16 mouse cellular contexts compared by ENCODE assay signal in the genomic region with DNA sequence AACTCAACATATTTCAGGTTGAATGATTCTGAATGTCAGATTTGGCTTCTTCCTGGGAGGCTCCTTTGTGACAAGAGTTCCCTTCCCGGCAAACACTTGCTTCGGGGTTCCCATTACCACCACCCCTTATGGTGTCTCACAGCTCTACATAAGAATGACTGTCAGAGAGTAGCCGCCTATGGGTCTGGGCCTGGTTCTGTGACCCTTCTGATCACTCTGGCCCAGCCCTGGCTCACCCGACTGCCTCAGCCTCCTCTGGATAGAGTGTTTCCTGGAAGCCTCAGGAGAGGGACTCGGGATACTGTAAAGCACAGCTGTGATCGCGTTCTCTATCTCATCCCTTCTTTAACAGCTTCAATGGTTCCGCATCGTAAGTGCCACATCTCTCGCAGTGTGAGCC.
DNase-seq lines count a peak whose midpoint lies in the region; ATAC-seq lines count a peak whose summit lies in the region.
"Had no signal": no experiment of that assay in that cellular context is flagged by ENCODE, and none has a peak within 500 bp of the region (broad histone marks: within the 10 kb centered on the region; RNA-seq: fewer than 3 reads in every experiment).

No protein-coding gene starts in this region.

- ATAC-seq in cerebellum, adult (ENCODE audit: insufficient number of reproducible peaks, low FRiP score, low TSS enrichment) = peak; percentile 45; the same call in 1 of the 2 replicates
- 0 out of 2 replicates have a peak, but pooled peaks have one; percentile 32 for ATAC-seq in neural tube, embryonic 13.5 days (ENCODE audit: low read depth)
- ATAC-seq in neural tube, embryonic 15.5 days (ENCODE audit: low FRiP score) = no peak
- ATAC-seq in hindbrain, embryonic 14.5 days (ENCODE audit: low FRiP score) = peak; percentile 40; the same call in 1 of the 2 replicates

- no peaks in the 10 kb centered on the region for H3K27me3 ChIP-seq in neural tube, embryonic 13.5 days
- H3K27me3 ChIP-seq in neural tube, embryonic 15.5 days (replicated peaks) = no peaks in the 10 kb centered on the region
- H3K27me3 ChIP-seq in hindbrain, embryonic 14.5 days (ENCODE audit: control insufficient read depth, insufficient read depth, low read length) = no peaks in the 10 kb centered on the region

- no peak overlapping the region for H3K9ac ChIP-seq in neural tube, embryonic 13.5 days
- H3K9ac ChIP-seq in neural tube, embryonic 15.5 days (replicated peaks) = no peak overlapping the region
- H3K9ac ChIP-seq in hindbrain, embryonic 14.5 days = no peak overlapping the region
- H3K9ac ChIP-seq: lung, embryonic 14.5 days had no signal

- H3K4me1 ChIP-seq in neural tube, embryonic 13.5 days (replicated peaks) = peaks cover 15% of the 10 kb centered on the region; the same call in 1 of the 2 replicates
- H3K4me1 ChIP-seq in neural tube, embryonic 15.5 days = peaks cover 12% of the 10 kb centered on the region; the same call in 1 of the 2 replicates
- H3K4me1 ChIP-seq in hindbrain, embryonic 14.5 days (replicated peaks; ENCODE audit: control insufficient read depth, insufficient read depth, low read length) = no peaks in the 10 kb centered on the region; the same call in 1 of the 2 replicates
- H3K4me1 ChIP-seq: heart, embryonic 10.5 days had no signal

- no peak overlapping the region for H3K27ac ChIP-seq in neural tube, embryonic 13.5 days (replicated peaks)
- H3K27ac ChIP-seq in neural tube, embryonic 15.5 days (replicated peaks) = no peak overlapping the region
- no peak overlapping the region for H3K27ac ChIP-seq in hindbrain, embryonic 14.5 days
- H3K27ac ChIP-seq: heart, embryonic 10.5 days had no signal

- no peak overlapping the region for H3K4me2 ChIP-seq in neural tube, embryonic 13.5 days
- H3K4me2 ChIP-seq in neural tube, embryonic 15.5 days = no peak overlapping the region
- no peak overlapping the region for H3K4me2 ChIP-seq in hindbrain, embryonic 14.5 days (replicated peaks)
- H3K4me2 ChIP-seq: lung, embryonic 14.5 days had no signal

- 42% methylated on average over 10 of the region's 10 CpGs for WGBS in neural tube, embryonic 13.5 days
- WGBS in neural tube, embryonic 15.5 days = 33% methylated on average over 10 of the region's 10 CpGs
- 36% methylated on average over 10 of the region's 10 CpGs for WGBS in hindbrain, embryonic 14.5 days

- no peak overlapping the region for H3K4me3 ChIP-seq in neural tube, embryonic 13.5 days
- no peak overlapping the region for H3K4me3 ChIP-seq in neural tube, embryonic 15.5 days (replicated peaks)
- no peak overlapping the region for H3K4me3 ChIP-seq in hindbrain, embryonic 14.5 days (replicated peaks; ENCODE audit: low read length)
- H3K4me3 ChIP-seq: heart, embryonic 10.5 days; myocyte had no signal

- H3K36me3 ChIP-seq in neural tube, embryonic 13.5 days = no peaks in the 10 kb centered on the region
- H3K36me3 ChIP-seq in neural tube, embryonic 15.5 days = no peaks in the 10 kb centered on the region
- H3K36me3 ChIP-seq in hindbrain, embryonic 14.5 days (replicated peaks; ENCODE audit: control insufficient read depth, insufficient read depth) = no peaks in the 10 kb centered on the region
- H3K36me3 ChIP-seq: heart, embryonic 10.5 days had no signal

- no peaks in the 10 kb centered on the region for H3K9me3 ChIP-seq in neural tube, embryonic 13.5 days
- H3K9me3 ChIP-seq in neural tube, embryonic 15.5 days (replicated peaks) = no peaks in the 10 kb centered on the region
- no peaks in the 10 kb centered on the region for H3K9me3 ChIP-seq in hindbrain, embryonic 14.5 days (ENCODE audit: control insufficient read depth, low read length)
- H3K9me3 ChIP-seq: heart, embryonic 10.5 days had no signal

- DNase-seq in cerebellum, adult 18-20 months = no peak
- no peak for DNase-seq in hindbrain, embryonic 14.5 days (ENCODE audit: low spot score)
- no peak for DNase-seq in urinary bladder, adult 2 months (ENCODE audit: low spot score)
- DNase-seq in lung, postnatal 10 days = no peak
- no peak for DNase-seq in right cerebral cortex, adult 2 months (ENCODE audit: low spot score in 2 of 2)
- DNase-seq: adrenal gland, postnatal 10 days; gastrocnemius, postnatal 25 days; heart, postnatal 4 days; kidney, adult 11 months; kidney, postnatal 14 days; lung, embryonic 14.5 days had no signal
